Mouse (Mus musculus) cerebellum, postnatal 14 days (tissue): ENCODE measurements at regions not wholly inside any gene's neighbourhood (a gene's known extent, or its start where the extent isn't known, plus 50 kb on each side); places are given as distances from the start of the nearest gene placed in this dataset.

ENCODE experiments used
- DNase-seq, 2 experiments: peaks; one replicate each; pipeline ENCODE4 v3.0.0; 2021; ENCODE audit warnings: mixed read lengths in 2 of 2

GRCm38 (mm10) chr17:45865944-45866343, 132.3 kb upstream of the 1600014C23Rik start:
- peak in 1 of 2 experiments; percentile 39 for DNase-seq

GRCm38 (mm10) chr17:45863471-45864205, 130.0 kb upstream of the 1600014C23Rik start:
- no peak for DNase-seq

- DNase-seq, result no peak
These were observed 129.4 kb upstream of the 1600014C23Rik start for GRCm38 (mm10) chr17:45863031-45863430.

- DNase-seq, result no peak
These were observed 125.8 kb upstream of the 1600014C23Rik start for GRCm38 (mm10) chr17:45859441-45859840.

GRCm38 (mm10) chr17:45853931-45854653, 120.4 kb upstream of the 1600014C23Rik start:
- DNase-seq, result no peak

- no peak for DNase-seq
These were observed 118.8 kb upstream of the 1600014C23Rik start for GRCm38 (mm10) chr17:45852402-45852801.

- no peak for DNase-seq
These were observed 118.2 kb upstream of the 1600014C23Rik start for GRCm38 (mm10) chr17:45851723-45852396.

- no peak for DNase-seq
These were observed 117.3 kb upstream of the 1600014C23Rik start for GRCm38 (mm10) chr17:45850976-45851375.

GRCm38 (mm10) chr17:45850174-45850573, 116.5 kb upstream of the 1600014C23Rik start:
- no peak for DNase-seq

- peak in 1 of 2 experiments; percentile 42 for DNase-seq
These were observed 115.0 kb upstream of the 1600014C23Rik start for GRCm38 (mm10) chr17:45848605-45849004.

GRCm38 (mm10) chr17:45847701-45848378, 114.2 kb upstream of the 1600014C23Rik start:
- DNase-seq, result no peak

- no peak for DNase-seq
These were observed 112.2 kb upstream of the 1600014C23Rik start for GRCm38 (mm10) chr17:45845832-45846231.

GRCm38 (mm10) chr17:45836731-45837130, 103.1 kb upstream of the 1600014C23Rik start:
- peak; percentile 25 to 33 for DNase-seq

- DNase-seq, result peak; percentile 67 to 70
These were observed 102.6 kb upstream of the 1600014C23Rik start for GRCm38 (mm10) chr17:45836253-45836652.

- no peak for DNase-seq
These were observed 101.0 kb upstream of the 1600014C23Rik start for GRCm38 (mm10) chr17:45834518-45835071.

- DNase-seq, result no peak
These were observed 96.7 kb upstream of the 1600014C23Rik start for GRCm38 (mm10) chr17:45830324-45830723.

GRCm38 (mm10) chr17:45829571-45829970, 95.9 kb upstream of the 1600014C23Rik start:
- no peak for DNase-seq

- DNase-seq, result no peak
These were observed 95.2 kb upstream of the 1600014C23Rik start for GRCm38 (mm10) chr17:45828843-45829242.

GRCm38 (mm10) chr17:45828284-45828824, 94.7 kb upstream of the 1600014C23Rik start:
- DNase-seq, result no peak

- no peak for DNase-seq
These were observed 91.3 kb upstream of the 1600014C23Rik start for GRCm38 (mm10) chr17:45824977-45825376.

- DNase-seq, result no peak
These were observed 89.9 kb upstream of the 1600014C23Rik start for GRCm38 (mm10) chr17:45823501-45823900.

- DNase-seq, result no peak
These were observed 88.8 kb upstream of the 1600014C23Rik start for GRCm38 (mm10) chr17:45822427-45822826.
